Mouse (Mus musculus): ENCODE measurements around the gene Ddx20.
A peak's percentile ranks its signal among the peaks of the same experiment; 100 is the strongest.
"Not testable (repeated sequence)": the region's sequence is repeated elsewhere in the genome, so short reads cannot be mapped to it uniquely, and the experiment has no call there.

Ddx20 gene

DNA sequence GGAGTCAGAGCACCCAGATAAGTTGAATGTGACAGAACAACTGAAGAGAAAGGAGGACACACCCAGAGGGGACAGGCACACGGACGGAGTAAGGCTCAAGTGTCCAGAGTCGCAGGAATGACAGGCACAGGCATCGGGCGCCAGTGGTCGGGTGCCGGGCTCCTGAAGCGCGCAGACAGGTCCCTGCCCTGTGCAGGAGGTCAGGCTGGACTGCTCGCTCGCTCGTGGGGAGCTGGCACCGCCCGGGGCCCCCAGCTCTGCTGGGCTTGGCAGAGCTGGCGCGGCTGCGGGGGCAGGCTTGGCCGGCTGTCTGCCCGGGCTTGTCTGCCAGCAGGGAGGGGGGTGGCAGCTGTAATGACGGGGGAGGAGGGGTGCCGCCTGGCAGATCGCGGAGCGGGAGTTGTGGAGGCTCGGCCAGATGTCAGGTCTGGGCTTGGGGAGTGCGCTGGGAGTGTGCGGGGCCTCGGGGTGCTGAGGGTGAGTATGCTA, 17.7 kb upstream of the Ddx20 start:
- peak; percentile 70 for DNase-seq (ENCODE audit: low read depth, low spot score)

DNA sequence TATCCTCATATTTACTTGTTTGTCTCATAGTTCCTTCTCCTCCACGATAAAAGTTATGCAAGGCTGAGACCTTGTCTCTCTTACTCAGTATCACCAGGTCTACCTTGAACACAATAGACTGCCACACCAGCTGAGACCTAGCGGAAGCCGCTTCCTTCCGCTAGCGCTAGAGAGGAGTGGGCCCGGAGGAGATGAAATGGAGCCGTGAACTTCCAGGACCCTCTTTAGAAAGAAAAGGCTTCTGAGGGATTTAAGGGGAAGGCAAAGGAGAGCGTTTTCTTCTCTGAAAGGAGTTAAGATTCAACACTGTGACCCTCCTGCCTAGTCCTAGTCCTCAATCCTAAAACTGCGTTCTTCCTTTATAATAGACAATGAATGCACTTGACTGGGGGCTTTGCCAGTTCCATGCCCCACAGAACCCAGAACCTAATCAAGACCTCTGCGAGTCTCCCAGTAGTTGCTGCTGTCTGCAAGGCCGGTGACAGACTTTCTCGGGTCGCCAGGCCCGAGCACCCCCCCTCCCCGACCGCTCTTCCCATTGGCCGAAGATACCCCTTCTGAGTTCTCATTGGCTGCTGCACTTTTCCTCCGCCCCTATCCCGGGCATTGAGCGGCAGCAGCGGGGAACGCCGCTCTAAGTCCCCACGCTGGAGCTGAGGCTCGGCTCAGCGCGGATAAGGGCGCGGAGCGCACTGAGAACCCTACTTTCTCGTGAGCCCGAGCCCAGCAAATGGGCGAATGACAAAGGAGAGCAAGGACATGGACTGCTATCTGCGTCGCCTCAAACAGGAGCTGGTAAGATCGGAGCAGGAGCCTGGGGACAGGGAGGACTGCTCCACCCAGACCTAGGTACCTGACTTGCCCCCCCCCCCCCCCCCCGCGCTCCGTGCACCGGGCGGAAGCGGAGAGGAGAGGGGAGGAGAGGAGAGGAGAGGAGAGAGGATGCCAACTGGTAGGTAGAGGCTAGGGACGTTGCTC, 16.9 kb upstream of the Ddx20 start, which contains the start of gene Inka2:
Inka2 (plus strand) TSS at position 569 of the 978 bp plus-strand sequence.
- DNase-seq (ENCODE audit: low read depth, low spot score) = peak; percentile 89

GRCm38 (mm10) chr3:105703571-105703970, 16.2 kb upstream of the Ddx20 start:
- no peak for DNase-seq (ENCODE audit: low read depth, low spot score)

- no peak for DNase-seq (ENCODE audit: low read depth, low spot score)
Measured at GRCm38 (mm10) chr3:105701399-105701798, 14.0 kb upstream of the Ddx20 start.

GRCm38 (mm10) chr3:105700786-105701185, 13.4 kb upstream of the Ddx20 start:
- DNase-seq (ENCODE audit: low read depth, low spot score) = not testable (repeated sequence)

- DNase-seq (ENCODE audit: low read depth, low spot score) = no peak
Measured at GRCm38 (mm10) chr3:105699241-105699933, 12.0 kb upstream of the Ddx20 start.

- no peak for DNase-seq (ENCODE audit: low read depth, low spot score)
Measured at GRCm38 (mm10) chr3:105698311-105698710, 10.9 kb upstream of the Ddx20 start.

DNA sequence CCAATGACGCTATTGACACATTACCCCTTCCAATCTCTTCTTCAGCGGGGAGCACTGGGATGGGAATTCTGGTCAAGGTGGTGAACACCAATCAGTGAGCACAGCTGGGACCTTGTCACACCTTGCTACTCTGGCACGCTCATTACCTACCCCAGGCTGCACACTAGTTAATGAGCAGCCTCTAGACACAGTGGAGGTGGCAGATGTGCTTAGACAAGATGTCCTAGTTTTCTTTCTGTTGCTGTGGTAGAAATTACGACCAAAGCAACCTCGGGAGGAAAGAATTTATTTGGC, 9.7 kb upstream of the Ddx20 start:
- DNase-seq (ENCODE audit: low read depth, low spot score) = no peak

DNA sequence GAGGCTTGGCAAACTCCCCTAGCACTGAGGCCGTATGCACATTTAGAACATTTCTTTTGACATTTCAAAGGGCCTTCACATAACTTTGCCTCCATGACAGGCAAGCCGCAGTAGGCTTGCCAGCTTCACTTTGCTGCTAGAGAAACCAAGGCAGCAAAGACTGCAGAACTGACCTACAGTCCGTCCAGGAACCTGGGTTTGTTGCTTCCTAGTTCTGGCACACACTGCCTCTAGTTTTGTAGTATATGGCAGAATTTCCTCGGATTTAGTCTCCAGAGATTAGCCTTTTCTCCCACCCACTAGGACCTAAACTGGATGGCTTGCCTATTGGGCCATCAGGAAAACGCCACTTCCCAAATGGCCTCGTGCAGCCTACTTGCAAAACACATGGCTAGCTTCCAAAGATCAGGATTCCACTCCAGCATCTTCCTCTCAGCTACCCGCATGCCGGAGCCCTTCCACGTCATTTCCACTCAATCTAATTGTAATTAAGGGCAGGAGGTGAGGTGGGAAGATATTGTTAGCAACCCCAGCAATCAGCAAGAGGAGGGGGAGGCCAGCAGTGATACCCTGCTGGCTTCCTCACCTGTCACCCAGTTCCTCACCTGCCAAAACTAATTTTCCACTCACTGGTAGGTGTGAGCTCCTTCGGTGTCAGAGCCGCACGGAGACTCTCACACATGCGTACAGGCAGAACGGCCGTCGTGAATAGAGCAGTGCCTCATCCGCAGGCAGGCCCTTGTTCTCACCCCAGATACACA, 9.2 kb upstream of the Ddx20 start:
- no peak for DNase-seq (ENCODE audit: low read depth, low spot score)

DNA sequence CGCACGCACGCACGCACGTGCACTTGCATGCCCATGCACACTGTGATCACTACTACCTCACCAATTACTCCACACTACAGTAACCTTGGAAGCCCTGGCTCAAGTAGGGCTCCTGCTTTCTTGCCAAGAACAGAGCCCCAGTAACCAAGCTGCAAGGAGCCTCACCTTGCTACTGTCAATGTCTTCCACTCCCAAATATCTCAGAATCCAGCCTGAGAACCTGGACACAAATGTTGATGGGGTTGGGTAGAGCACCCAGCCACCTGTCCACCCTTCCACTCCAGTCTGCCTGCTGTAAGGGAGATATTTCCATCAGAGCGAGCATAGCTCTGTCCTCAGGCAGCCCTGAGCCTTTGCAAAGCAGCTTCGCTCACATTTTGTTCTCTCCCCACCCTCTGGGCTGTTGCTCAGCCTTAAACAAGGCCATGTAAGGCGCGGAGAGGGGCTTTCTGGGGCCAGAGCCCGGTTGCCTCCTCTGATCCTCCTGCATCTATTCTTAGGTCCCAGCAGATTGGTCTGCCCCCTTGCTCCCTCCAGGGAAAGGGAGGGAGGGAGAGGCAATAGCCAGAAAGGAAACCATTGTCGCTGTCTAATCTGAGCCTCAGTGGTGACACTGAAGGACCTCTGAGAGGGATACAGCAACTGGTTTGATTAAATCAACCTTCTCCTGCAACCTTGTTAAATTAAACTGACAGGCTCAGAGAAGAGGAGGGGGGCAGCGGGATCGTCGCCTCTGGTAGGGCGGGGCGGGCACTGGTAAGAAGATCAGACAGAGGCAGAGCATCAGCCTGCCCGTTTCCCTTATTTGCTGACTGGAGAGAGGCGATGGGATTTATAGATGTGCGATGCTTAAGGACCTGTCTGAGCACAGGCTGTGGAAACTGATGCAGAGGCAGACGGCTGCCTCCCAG, 8.4 kb upstream of the Ddx20 start:
- DNase-seq (ENCODE audit: low read depth, low spot score) = no peak

GRCm38 (mm10) chr3:105693327-105694080, 6.1 kb upstream of the Ddx20 start:
- DNase-seq (ENCODE audit: low read depth, low spot score) = no peak

GRCm38 (mm10) chr3:105688536-105688935, 1.2 kb upstream of the Ddx20 start:
- no peak for DNase-seq (ENCODE audit: low read depth, low spot score)

DNA sequence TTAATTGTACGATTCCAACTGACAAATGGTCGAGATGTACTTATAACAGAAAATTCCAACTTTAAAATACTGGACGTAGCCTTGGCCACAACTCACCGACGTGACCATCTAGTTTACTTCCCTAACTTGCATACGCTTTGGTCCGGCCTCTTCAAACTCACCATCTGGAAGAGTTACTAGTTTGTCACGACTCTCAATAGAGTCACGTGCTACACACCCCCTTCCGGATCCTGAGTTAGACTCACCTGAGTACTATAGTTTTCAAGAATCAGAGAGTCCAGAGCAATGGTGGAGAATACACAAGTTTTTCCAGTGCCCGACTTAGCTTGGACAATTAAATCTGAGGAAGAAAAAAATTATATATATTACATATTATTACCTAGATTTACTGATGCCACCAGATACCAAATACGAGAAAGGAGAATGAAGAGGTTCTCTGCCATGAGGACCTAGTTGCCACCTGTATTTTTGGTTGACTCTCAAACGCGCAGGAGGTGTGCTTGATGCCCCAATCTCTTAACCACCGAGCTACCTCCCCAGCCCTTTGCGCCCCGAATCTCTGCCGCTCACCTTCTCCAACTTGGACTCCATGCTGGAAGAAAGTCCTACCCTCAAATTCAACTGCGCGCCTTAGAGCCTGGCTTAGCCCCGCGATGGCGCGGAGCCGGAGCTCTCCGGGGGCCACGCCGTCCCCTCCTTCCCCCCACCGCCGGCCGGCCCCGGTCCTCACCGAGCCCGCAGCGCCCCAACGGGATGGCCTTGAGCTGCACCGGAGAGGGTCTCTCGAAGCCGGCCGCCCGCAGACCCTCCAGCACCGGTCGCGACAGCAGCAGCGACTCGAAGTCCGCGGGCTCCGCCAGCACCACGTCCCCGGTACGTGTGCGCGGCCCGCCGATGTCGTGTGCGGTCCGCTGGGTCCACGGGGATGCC, 715 bp downstream of the Ddx20 start:
- DNase-seq (ENCODE audit: low read depth, low spot score) = no peak

DNA sequence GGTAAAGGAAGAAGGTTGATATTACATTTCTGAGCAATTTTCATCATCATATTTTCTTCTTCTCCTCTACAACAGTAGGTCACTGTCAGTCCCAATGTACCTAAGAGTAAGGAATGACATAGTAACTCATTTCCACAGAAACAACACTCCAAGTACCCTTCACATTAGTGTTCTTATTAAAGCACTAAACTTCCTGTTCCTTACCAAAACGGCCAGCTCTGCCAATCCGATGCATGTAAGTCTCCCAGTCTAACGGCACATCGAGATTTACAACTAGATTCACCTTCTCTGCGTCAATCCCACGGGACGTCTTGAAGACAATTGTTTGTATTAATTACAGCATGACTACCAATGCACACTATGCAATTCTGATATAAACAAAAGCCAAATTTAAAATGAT, 7.0 kb downstream of the Ddx20 start:
- no peak for DNase-seq (ENCODE audit: low read depth, low spot score)

- no peak for DNase-seq (ENCODE audit: low read depth, low spot score)
Measured at GRCm38 (mm10) chr3:105675932-105676331, 11.4 kb downstream of the Ddx20 start.

GRCm38 (mm10) chr3:105674595-105675218, 12.7 kb downstream of the Ddx20 start:
- peak; percentile 67 for DNase-seq (ENCODE audit: low read depth, low spot score)

GRCm38 (mm10) chr3:105670801-105671200, 16.6 kb downstream of the Ddx20 start:
- no peak for DNase-seq (ENCODE audit: low read depth, low spot score)

DNA sequence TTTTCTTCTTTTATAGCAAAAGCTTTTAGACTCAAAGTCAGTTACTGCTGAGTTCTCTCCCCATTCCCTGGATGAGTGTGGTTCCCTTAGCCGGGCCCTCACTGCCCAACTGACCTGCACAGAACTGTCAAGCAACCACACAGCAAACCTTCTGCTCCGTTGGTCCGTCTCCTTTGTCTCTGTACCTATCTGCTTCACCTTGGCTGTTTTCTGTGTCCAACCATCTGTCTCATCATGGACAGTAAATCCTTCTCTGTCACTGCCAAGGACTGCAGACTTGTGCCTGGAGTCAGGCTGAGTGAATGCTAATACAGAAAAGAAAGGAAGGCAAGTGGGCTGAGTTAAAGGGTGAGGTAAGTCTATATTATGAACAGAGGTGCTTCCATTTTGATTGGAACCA, 17.6 kb downstream of the Ddx20 start:
- DNase-seq (ENCODE audit: low read depth, low spot score) = no peak

- no peak for DNase-seq (ENCODE audit: low read depth, low spot score)
Measured at GRCm38 (mm10) chr3:105668161-105668560, 19.2 kb downstream of the Ddx20 start.

Measured in skeletal muscle tissue, adult 2 months (tissue).